Mouse (Mus musculus): ENCODE results near the gene Ivd.

Gene Ivd

DNA sequence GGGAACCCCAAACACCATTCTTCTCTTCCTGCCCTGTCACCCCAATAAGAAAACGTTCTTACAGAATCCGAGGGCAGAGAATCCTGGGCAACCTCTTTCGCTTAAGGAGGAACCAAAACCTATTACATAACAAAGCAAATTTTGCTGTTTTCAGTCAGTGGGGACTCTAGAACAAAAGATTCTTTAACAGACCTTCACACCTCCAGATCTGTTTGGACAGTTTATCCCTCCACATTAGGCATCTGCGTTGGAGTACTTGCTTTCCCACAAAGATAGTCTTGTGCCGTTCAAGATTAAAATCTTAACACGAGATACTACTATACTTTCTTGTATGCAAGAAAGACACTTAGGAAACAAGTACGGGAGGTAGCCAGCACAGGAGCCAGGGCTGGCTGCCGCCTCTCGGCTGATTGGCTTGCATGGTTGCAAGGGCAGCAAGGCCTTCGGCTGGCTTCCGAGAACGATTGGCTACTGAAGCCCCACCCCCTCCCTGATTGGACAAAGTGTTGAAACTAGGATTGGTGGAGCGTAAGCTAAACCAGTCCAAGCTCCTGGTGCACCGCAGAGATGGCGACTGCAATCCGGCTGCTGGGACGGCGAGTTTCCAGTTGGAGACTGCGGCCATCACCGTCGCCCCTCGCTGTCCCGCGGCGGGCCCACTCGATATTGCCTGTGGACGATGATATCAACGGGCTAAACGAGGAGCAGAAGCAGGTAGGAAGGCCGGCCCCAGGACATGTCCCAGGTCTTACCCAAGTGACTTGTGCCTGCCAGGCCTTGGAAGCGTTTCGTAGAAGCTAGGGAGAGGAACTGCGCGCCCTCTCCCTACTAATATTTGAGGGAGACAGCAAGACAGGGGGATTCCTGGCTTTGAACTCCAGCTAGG lies at the start of gene Ivd:
Gene Ivd, plus strand, starts transcription at position 501 of the 886 bp plus-strand sequence.
- DNase-seq (ENCODE audit: inconsistent ontology term): peak; percentile 99

DNA sequence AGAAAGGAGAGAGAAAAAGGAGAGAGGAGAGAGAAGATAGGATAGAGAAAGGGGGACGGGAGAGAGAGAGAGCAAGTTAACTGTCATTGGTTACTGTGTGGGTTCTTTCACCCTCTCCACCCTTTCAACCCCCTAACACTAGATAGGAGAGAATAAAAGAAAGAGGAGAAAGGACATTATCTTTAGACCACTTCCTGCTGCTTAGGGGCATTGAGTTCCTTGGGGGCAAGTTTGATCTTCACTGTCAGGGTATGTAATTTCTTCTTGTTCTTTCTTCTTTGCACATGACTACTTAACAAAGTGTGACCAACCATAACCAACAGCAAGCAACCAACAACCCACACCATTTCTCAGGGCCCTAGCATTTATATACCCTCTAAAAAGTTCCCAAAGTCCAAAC lies 49.0 kb upstream of the Ivd start:
- no peak for DNase-seq (ENCODE audit: inconsistent ontology term)

DNA sequence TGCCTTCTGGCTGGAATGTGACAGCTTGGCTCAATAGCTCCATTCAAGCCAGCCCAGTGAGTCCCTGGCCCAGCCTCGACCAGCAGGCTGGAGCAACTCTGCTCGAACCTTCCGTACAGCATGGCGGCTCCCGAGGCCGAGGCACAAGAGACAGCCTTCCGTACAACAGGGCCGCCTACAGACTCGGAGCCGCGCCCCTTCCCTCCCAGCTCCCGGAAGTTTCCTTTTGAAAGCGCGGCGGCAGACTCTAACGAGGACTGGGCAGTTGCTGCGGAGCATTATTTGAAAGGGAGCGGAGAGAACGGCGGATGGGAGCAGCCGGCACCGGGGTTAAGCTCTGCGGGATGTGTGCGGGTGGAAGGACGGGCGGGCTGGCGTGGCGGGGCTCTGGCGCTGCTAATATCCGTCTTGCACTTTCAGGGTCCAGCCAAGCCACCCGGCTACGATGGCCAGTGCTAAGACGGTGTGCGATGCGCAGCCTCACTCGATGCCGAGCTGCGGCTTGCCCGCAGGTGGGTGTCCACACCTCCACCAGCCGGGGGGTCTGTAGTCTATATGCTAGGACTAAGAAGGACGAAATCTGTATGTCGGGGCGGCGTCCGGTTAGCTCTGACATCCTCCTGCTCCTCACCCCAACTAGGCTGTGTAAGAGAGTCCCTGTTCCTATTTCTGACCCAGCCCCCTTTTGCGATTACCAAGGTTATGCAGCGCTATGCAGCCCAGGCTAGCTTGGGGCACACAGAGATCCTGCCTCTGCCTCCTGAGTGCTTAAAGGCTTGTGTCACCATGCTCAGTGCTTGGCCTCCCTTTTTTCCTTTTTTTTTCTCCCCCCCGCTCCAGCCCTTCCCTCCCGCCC lies 47.5 kb upstream of the Ivd start, which contains the start of gene Knstrn:
Gene Knstrn, plus strand, starts transcription at position 23 of the 856 bp plus-strand sequence.
- peak; percentile 95 for DNase-seq (ENCODE audit: inconsistent ontology term)

DNA sequence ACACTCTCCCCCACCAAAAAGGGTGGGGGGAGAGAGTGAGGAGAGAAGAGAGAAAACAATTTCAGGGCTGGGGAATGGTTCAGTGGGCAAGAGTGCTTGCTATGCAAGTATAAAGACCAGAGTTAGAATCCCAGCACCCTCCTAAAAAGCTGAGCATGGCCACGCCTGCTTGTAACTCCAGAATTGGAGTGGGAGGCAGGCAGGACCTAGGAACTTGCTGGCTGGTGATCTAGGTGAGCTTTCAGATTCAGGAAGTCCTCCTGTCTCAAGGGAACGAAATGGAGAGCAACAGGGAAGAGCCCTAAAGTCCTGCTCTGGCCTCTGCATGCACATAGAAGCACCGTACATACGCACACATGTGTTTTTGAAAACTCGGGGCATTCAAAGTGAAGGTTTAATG lies 39.0 kb upstream of the Ivd start:
- no peak for DNase-seq (ENCODE audit: inconsistent ontology term)

DNA sequence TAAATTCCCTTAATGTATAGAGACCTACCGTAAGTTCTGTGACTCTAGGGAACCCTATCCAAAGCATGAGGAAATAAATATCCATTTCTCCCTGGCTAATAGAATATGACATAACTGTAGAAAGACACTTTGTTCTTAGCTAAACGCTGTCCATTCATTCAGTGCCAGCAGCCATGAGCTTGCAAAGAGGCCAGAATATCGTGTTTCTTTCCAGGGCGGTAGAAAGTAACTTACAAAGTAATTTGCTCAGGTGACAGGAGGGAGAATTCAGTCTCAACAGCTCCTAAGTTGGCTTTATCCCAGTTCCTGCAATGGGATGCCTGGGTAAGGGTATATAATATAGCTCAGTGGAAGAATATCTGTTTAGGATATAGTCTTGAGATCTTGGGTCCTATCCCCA lies 37.4 kb upstream of the Ivd start:
- DNase-seq (ENCODE audit: inconsistent ontology term): no peak

DNA sequence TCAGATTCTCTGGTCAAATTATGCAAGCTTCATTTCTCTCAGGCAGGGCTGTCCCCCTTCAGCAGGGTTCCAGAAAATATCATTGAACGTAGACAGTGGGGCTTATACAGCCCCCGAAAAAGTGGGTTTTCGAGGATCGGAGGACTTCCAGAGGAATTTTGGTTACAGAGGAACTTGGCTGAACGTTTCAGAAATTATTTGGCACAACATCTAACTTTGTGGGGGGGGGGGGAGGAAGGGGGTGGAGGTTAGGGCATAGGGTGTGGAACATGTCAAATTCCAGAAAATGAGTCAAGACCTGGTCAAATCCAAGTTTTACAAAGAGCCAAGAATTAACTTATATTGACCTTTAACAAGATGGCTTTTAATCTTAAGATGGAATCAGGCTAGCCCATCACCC lies 32.7 kb upstream of the Ivd start:
- no peak for DNase-seq (ENCODE audit: inconsistent ontology term)

DNA sequence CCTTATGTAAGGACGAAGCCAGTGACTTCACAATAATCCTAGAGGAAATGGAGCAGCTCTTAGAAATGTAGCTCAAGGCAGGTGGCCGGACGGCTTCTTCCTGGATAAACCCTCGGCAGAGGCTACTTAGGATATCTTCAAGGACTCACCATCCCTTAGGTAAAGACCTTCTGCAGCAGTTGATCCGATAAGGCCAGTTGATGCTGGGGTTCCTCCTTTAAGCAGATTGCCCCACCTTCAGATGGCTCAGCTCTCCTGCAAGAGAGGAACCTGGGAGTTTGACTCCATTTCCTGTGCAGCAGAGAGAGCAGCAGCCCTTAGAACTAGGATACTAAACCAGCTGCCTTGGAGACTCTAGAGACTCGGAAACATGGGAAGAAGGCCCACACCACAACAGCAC lies 27.7 kb upstream of the Ivd start:
- DNase-seq (ENCODE audit: inconsistent ontology term): no peak

DNA sequence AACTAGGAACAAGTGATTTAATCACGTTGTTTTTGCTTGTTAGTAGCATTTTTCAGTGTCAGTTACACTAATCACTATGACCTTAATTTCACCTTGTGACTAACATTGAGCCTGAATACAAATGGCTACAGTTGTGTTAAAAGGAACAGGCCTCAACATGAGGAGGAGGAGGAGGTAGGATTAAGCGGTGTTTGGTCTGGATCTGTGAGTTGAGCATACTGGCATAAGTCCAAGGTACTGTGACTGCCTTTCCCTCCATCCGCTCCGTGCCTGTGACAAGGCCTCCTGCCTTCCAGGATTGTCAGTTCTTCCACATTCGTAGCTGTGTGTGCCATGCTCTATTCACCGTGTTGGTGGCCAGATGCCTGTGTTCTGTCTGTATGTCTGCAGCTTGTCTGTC lies 26.6 kb upstream of the Ivd start:
- DNase-seq (ENCODE audit: inconsistent ontology term): no peak

DNA sequence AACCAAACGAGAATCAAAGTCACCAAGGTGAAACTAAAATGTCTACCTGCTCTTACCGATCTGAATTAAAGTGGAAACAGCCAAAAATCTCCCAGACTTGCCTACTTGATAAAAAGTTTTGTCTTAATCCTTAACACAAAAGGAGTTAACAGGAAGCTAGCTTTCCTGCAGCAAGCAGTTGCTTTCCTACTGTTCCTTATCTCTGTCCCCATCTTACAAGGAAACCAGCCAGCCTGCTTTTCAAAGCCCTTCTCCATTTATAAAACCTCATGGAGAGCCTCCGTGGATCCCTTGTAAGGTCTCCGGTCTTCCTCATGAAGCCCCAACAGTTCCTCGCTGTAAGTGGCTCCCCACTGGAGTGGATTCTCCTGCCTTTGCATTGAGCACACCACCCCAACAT lies 23.4 kb upstream of the Ivd start:
- no peak for DNase-seq (ENCODE audit: inconsistent ontology term)

DNA sequence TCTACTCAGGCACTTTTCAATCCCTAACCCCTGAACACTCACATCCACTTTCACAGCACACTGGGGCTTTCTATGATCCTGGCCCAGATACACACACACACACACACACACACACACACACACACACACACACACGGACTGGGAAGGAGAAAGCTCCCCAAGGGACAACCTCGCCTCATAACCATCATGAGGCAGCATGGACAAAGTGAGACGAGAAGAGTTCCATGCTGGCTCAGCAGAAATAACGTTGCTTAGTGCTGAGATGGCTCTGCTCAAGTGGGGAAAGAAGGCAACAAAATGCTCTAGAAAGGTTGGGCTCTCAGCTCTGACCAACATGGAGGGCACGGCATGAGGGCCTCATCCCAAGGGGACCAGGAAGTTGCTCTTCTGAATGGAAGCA lies 20.6 kb upstream of the Ivd start:
- DNase-seq (ENCODE audit: inconsistent ontology term): no peak

DNA sequence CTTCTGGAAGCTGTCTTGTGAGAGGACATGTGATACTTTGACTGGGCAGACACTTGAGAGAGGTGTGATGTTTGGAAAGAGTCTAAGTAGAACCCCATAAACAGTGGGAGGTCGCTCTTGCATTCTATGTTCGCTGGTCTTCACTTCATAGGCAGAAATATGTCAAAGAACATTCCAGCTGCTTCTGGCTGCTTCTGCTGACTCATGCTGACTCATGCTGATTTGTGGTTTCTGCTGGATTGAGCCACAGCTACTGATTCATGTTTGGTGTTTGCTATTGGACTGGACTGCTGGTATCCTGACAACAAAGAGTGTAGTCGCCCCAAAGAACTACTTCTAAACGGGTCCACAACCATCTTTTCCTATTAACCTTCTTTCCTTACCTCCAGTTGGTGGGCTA lies 20.0 kb upstream of the Ivd start:
- peak; percentile 92 for DNase-seq (ENCODE audit: inconsistent ontology term)

DNA sequence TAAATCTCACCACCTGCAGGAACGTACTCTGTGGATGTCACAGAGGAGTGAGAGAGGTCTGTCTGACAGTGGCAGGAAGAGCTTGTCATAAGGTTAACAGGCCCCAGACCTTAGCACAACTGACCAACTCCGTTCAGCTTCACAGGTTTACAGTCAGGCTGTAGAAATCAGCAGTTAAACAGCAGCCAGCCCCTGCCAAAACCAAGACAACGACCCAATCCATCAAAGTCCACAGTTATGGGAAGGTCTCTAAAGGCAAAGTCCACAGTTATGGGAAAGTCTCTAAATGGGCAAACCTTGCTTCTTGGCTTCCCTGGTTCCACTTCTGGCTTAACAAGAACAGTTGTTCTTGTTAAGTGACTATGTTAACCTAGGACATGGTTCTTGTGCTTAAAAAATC lies 17.3 kb upstream of the Ivd start:
- no peak for DNase-seq (ENCODE audit: inconsistent ontology term)

DNA sequence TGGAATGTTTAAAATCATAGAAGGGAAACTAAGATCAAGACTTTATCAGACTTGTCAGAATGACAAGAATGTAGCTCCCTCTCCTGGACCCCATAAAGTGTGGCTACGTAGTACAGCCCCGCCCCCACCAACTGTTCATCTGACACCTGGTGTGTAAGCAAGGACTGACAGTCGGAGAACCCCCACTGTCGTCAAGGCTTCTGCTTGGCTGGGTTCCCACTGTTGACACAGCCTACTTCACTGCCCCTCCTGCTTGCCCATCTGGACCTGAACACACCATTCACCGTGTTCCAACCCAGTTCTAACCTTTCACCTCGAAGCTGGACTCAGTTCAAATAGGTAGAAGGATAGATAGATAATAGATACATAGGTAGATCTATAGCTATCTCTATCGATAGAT lies 15.5 kb upstream of the Ivd start:
- DNase-seq (ENCODE audit: inconsistent ontology term): no peak

DNA sequence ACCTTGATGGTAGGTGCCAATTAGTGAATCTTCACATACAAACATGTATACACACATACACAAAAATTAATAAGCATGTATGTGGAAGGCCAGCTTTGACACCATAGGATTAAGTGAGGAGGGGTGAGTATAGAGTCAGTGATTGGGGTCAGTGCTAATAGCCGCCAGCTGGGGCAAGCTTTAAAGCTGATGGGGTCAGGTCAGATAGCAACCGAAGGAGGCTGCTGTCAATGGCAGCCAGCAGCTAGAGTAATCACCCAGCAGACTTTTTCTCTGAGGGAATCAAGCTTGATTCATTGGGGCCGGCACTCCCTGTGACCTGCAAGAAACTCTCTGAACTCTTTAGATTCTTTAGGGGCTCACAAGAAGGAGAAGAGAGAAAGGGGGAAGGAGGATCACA lies 10.0 kb upstream of the Ivd start:
- DNase-seq (ENCODE audit: inconsistent ontology term): no peak

DNA sequence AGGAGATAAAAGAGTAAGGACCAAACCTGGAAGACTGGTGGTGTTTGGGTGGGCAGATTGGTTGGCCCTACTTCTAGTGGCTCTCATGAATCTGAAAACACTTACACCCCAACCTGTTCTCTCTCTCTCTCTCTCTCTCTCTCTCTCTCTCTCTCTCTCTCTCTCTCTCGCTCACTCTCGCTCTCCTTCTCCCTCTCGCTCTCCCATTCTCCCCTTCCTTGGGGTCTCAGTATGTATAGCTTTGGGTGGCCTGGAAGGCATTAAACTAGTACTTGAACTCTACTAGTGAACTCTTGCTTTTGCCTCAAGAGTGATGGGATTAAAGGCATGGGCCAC lies 554 bp downstream of the Ivd start:
- DNase-seq (ENCODE audit: inconsistent ontology term): no peak

DNA sequence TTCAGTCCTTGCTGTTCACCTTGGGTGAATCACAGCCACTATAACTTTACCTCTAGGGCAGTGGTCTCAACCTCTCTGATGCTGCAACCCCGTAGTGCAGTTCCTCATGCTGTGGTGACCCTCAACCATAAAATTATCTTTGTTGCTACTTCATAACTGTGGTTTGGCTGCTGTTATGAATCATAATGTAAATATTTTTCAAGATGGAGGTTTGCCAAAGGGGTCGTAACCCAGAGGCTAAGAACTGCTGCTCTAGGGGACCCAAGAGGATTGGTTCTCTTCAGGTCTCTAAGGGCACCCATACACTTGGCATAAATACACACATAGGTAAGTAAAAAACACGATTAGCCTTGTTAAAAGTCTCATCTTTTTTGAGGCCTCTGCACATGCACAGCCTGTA lies 8.8 kb downstream of the Ivd start:
- DNase-seq (ENCODE audit: inconsistent ontology term): peak; percentile 40

DNA sequence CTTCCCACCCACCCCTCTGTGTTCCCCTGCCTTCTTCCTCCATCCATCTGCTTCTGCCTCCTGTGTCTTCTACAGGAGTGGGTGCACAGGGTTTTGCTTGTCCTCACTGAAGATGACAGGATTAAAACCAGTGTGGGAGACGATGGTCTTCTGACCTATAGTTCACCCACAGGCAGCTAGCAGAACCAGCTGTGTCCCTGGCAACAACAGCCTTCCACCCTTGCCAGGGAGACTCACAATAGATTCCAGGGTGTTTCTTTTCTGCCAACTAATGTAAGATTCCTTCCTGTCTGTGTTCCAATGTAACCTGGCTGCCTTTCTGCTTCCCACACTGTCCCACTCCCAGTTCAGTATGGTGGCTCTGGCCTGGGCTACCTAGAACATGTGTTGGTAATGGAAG lies 9.3 kb downstream of the Ivd start:
- DNase-seq (ENCODE audit: inconsistent ontology term): no peak

DNA sequence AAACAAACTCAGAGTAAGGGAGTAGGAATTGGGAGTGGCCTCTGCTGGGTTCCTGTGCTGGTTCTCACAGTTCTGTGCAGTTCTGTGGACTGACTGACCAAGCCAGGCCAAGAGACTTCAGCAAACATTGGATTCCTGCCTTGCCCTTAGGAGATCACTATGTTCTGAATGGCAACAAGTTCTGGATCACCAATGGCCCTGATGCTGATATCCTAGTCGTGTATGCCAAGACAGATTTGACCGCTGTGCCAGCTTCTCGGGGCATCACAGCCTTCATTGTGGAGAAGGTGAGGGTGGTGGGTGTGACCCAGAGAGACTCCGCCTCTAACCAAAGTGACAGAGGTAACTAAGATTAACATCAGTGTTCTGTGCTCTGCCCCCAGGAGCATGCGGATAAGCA lies 11.3 kb downstream of the Ivd start:
- no peak for DNase-seq (ENCODE audit: inconsistent ontology term)

DNA sequence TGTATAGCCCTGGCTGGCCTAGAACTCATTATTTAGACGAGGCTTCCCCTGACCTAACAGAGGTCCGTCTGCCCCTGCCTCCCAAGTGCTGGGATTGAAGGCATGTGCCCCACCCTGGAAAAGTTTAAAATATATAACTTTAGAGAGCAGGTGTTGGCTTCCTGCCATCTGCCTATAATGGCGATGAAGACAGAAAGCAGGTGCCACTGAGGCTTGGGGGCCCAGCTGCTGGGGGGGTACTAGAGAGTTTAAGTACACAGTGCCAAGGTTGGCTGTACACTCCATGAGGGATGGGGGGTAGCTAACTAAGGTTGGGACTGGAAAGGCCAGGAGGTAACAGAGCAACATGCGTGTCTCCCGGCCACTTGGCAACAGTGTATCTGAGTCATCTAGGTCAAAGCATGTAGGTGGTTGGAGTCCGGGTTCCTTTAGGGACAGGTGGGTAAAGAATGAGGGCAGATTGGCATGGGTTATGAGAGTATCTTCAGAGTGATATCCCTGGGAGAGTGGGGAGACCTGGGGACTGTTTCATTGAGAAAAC lies 12.2 kb downstream of the Ivd start:
- no peak for DNase-seq (ENCODE audit: inconsistent ontology term)

DNA sequence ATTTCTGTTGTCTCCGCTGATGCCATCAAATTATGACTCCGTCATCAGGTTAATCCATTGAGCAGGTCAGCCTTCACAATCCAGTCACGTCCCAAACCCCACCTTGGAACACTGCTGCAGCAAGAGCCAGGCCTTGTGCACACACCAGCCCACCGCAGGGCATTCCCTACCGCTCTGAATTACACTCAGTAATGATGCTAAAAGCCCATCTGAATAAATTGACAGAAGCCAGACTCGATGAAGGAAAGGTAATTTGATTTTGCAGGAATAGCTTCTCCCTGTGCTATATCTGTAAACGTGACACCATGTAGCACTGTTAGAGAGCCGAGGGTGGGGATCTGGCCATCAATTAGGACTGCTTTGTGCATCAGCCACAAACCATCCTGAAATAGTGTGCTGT lies 13.6 kb downstream of the Ivd start:
- DNase-seq (ENCODE audit: inconsistent ontology term): no peak

DNA sequence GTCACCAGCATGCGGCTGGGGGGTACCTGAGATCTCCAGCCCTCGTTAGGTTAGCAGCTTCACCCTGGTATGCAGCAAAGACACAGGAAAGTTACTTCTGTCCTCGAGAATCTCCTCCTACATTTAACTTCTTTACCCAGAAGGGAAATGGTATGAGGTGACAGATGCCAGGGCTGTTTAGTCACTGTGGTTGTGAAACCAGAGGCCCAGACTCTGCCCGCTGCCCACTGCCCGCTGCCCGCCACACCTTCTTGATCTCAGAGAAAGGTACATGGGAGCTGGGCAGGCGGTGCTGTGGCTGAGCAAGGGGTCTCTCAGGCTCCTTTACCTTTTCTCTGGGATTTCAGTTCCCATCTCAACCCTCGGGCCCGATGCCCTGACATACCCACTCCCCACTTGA lies 14.7 kb downstream of the Ivd start:
- no peak for DNase-seq (ENCODE audit: inconsistent ontology term)

DNA sequence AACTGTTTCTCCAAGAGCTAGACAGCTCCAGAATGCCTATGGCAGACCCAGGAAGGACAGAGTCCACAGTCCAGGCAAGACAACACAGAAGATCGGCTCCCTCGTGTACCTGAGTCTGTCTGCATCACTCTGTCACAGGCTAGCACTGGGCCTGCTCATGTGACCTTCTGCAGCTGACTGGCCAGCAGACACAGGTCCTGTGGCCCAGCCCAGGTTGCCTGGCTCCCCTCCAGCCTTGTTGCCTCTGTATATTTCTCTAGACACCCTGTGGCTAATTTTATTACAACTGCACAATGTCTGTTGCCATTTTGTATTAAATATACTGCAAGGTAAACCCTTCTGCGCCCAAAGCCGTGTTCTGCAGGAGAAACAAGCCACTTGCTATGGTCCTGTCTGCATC lies 19.3 kb downstream of the Ivd start:
- no peak for DNase-seq (ENCODE audit: inconsistent ontology term)

DNA sequence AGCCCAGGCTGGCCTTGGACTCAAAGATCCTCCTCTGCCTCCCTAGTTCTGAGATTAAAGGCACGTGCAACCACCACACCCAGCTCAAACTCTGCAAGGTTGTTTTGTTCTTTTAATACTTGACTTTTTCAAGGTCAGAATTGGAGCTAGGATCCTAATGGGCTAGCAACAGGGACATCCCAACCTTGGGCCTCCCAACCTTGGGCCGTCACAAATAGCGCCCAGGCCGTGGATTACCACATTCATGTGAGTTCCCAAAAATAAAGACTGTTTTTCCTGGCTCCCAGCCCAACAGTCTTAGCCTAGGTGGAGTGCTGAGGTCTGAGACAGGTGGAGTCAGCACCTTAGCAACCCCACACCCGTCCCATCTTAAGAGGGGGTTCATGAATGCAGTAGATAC lies 20.2 kb downstream of the Ivd start:
- no peak for DNase-seq (ENCODE audit: inconsistent ontology term)
